Mouse (Mus musculus) spleen, postnatal 36 days (tissue): Measurements from ENCODE around the gene Vegfd.

Experiments
- DNase-seq, 2 experiments: peaks; one replicate each; pipeline ENCODE4 v3.0.0; 2022; ENCODE audit warnings: low spot score in 2 of 2, mixed read lengths in 1 of 2

The Vegfd gene

GRCm38 (mm10) chrX:164419471-164419939 lies 46.3 kb downstream of the Vegfd start, which contains the start of gene Piga:
Piga (plus strand) TSS chrX:164419787.
- peak; percentile 91 to 93 for DNase-seq

GRCm38 (mm10) chrX:164419955-164420354 lies 46.8 kb downstream of the Vegfd start:
- no peak for DNase-seq

GRCm38 (mm10) chrX:164420518-164420917 lies 47.3 kb downstream of the Vegfd start:
- DNase-seq = no peak

- DNase-seq = no peak
These were observed 51.6 kb downstream of the Vegfd start for GRCm38 (mm10) chrX:164424821-164425220.

- no peak for DNase-seq
These were observed 54.1 kb downstream of the Vegfd start for GRCm38 (mm10) chrX:164427295-164427694.

GRCm38 (mm10) chrX:164428224-164428623 lies 55.0 kb downstream of the Vegfd start:
- DNase-seq = no peak

GRCm38 (mm10) chrX:164430621-164431020 lies 57.4 kb downstream of the Vegfd start:
- DNase-seq = no peak

GRCm38 (mm10) chrX:164431133-164431532 lies 58.0 kb downstream of the Vegfd start:
- DNase-seq = no peak

- no peak for DNase-seq
These were observed 58.4 kb downstream of the Vegfd start for GRCm38 (mm10) chrX:164431541-164431940.

GRCm38 (mm10) chrX:164432682-164433081 lies 59.5 kb downstream of the Vegfd start:
- DNase-seq = no peak

GRCm38 (mm10) chrX:164436709-164437108 lies 63.5 kb downstream of the Vegfd start, which contains the start of gene Asb11:
Asb11 (plus strand) TSS chrX:164436994.
- DNase-seq = no peak

GRCm38 (mm10) chrX:164439462-164439861 lies 66.3 kb downstream of the Vegfd start:
- DNase-seq = no peak

- no peak for DNase-seq
These were observed 67.0 kb downstream of the Vegfd start for GRCm38 (mm10) chrX:164440140-164440539.

- no peak for DNase-seq
These were observed 67.5 kb downstream of the Vegfd start for GRCm38 (mm10) chrX:164440703-164441102.

GRCm38 (mm10) chrX:164441306-164441705 lies 68.1 kb downstream of the Vegfd start:
- no peak for DNase-seq

GRCm38 (mm10) chrX:164445601-164446000 lies 72.4 kb downstream of the Vegfd start:
- no peak for DNase-seq

- DNase-seq = peak in 1 of 2 experiments; percentile 4
These were observed 73.0 kb downstream of the Vegfd start for GRCm38 (mm10) chrX:164446106-164446551.

GRCm38 (mm10) chrX:164446835-164447681 lies 73.9 kb downstream of the Vegfd start:
- no peak for DNase-seq

- DNase-seq = no peak
These were observed 74.5 kb downstream of the Vegfd start for GRCm38 (mm10) chrX:164447682-164448071.

- peak in 1 of 2 experiments; percentile 23 for DNase-seq
These were observed 76.0 kb downstream of the Vegfd start for GRCm38 (mm10) chrX:164449201-164449600.
